Mouse (Mus musculus) liver, adult 2 months (tissue): Measurements from ENCODE around the gene Rbmxl1. TPM values are rescaled to one million over a fixed set of nuclear protein-coding genes. Genes with fewer than 3 reads are reported as not detected.
A peak's percentile ranks its signal among the peaks of the same experiment; 100 is the strongest.
"Not testable (repeated sequence)": the region's sequence is repeated elsewhere in the genome, so short reads cannot be mapped to it uniquely, and the experiment has no call there.

Source experiments
- DNase-seq: peaks from one replicate; pipeline ENCODE4 v3.0.0-alpha.2; 2011; ENCODE audit warnings: low read depth, low spot score; ENCODE audit errors: extremely low read depth
- H3K27ac ChIP-seq: fragments of 200-500 bp; replicated peaks from 2 replicates; pipeline ENCODE4 v1.5.1; 2012; ENCODE audit warnings: low read depth, mild to moderate bottlenecking, control low read depth, inconsistent platforms, low read length; ENCODE audit not compliant: insufficient read depth
- H3K27me3 ChIP-seq: fragments of 200-500 bp; 2 replicates; pipeline ENCODE4 v1.6.1; 2012; ENCODE audit warnings: mild to moderate bottlenecking, moderate library complexity, low read length, inconsistent platforms; ENCODE audit not compliant: control insufficient read depth, insufficient read depth
- H3K36me3 ChIP-seq: fragments of 200-500 bp; 2 replicates; pipeline ENCODE4 v1.6.1; 2012; ENCODE audit warnings: low read length, inconsistent platforms; ENCODE audit not compliant: control insufficient read depth, insufficient read depth
- H3K4me1 ChIP-seq: fragments of 200-500 bp; 2 replicates; pipeline ENCODE4 v1.6.1; 2011; ENCODE audit warnings: low read length; ENCODE audit not compliant: control insufficient read depth, insufficient read depth
- H3K4me3 ChIP-seq: fragments of 200-500 bp; 2 replicates; pipeline ENCODE4 v1.5.1; 2011; ENCODE audit warnings: low read depth, mild to moderate bottlenecking, control low read depth, low read length, moderate library complexity; ENCODE audit not compliant: insufficient read depth
- H3K79me2 ChIP-seq: fragments of 200-500 bp; 2 replicates; pipeline ENCODE4 v1.6.1; 2012; ENCODE audit warnings: inconsistent platforms, mild to moderate bottlenecking, low read length, moderate library complexity; ENCODE audit not compliant: control insufficient read depth, insufficient read depth
- H3K9ac ChIP-seq: fragments of 200-500 bp; 2 replicates; pipeline ENCODE4 v1.6.1; 2012; ENCODE audit warnings: low read depth, mild to moderate bottlenecking, control low read depth, inconsistent platforms, low read length
- CTCF ChIP-seq: fragments of 200-500 bp; IDR thresholded peaks from 2 replicates; pipeline ENCODE4 v1.5.1; 2011; ENCODE audit warnings: low read depth, low read length, control low read depth
- POLR2A ChIP-seq: fragments of 200-500 bp; IDR thresholded peaks from 2 replicates; pipeline ENCODE4 v1.6.1; 2011; ENCODE audit warnings: low read length, control low read depth; ENCODE audit not compliant: insufficient read depth; ENCODE audit errors: extremely low read depth
- WGBS: fragments of 180-500 bp; shearing (Covaris S2); methylation state at CpG from one replicate; pipeline ENCODE4 v1.1.7; 2018; 5-methylcytosine and 5-hydroxymethylcytosine counted together
- polyA plus RNA-seq: library from polyadenylated mRNA; depleted of rRNA; stranded (reverse); fragments of >200 nt; gene quantifications from 2 replicates; pipeline ENCODE4 v1.2.3, GENCODE M21; 2012; rRNA removed
- total RNA-seq: library from RNA; depleted of rRNA; stranded (reverse); fragments of >200 nt; gene quantifications from 2 replicates; pipeline ENCODE4 v1.2.3, GENCODE M21; 2014; rRNA removed

The Rbmxl1 gene
- total RNA-seq (13.5 and 15.0 TPM in 2 replicates), polyA plus RNA-seq (9.9 and 10.7 TPM in 2 replicates)

DNA sequence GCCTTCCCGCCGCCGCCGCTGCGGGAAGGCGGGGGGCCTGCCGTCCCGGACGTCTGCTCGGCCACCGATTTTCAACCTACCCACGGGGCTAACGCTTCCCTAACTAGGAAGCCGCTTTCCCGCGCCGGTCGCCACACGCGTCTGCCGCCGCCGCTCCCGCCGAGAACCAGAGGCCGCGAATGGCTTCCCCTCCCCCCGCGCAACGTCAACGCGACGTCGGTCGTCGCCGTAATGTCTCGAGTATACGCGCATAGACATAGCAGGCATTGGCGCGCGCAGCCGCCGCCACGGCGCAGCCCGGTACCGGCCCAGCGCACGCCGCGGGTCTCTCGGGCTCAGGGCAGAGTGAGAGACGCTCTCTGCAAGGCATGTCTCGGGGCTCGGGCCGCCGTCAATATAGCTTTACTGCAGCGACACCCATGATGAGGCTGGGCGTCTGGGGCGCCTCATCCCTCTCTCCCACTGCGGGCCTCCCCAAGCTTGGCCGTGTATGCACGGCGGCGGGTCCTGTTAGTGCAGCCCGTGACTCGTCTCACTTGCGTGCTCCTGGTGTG is at the start of gene Rbmxl1:
Gene Rbmxl1, minus strand, starts transcription at position 180 of the 554 bp plus-strand sequence.
- Histone ChIP-seq H3K4me3 (peak within 1 kb of the TSS; percentile 93), H3K36me3 (peaks cover 8% of the 10 kb centered on the region; the same call in 1 of the 2 replicates), H3K4me1 (peaks cover 8% of the 10 kb centered on the region), H3K27me3 (no peaks in the 10 kb centered on the region), H3K27ac (peak within 1 kb of the TSS; percentile 81), H3K9ac (peak within 1 kb of the TSS; percentile 85), H3K79me2 (peaks cover 3% of the 10 kb centered on the region; the same call in 1 of the 2 replicates)
- peak; percentile 59 for DNase-seq
- no peak for TF ChIP-seq CTCF
- 0 out of 2 replicates have a peak, but pooled peaks have one; percentile 39 for TF ChIP-seq POLR2A
- WGBS = under 1% methylated on average over 70 of the region's 70 CpGs

DNA sequence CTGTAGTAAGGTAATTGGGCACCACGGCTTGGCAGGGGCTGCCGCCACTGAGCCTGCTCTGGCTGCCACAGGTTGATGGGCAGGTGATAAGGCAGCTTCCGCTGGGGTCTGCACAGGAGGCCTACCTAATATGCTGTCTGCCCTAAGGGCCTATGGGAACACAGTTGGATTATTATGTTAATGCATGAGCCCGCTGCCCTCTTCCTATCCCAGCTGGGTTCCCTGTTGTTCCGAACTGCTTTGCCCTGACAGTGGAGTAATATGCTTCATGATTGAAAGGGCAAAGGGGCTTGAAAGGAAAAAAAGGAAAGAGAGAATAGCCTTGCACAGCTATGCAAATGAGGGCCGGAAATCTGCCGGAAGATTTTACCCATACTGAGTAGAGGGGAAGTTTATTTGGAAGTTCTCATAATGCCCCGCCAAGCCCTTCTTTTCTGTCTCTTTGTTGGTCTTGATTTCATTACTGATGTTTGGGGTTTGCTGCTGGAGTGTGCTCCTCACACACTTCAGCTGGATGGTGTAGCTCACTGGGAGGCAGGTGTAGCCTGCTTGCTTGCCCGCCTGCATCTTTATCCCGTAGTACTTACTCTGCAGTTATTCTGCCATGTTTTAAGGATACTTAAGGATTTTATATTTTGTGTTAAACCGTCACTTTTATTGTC is 48.2 kb upstream of the Rbmxl1 start:
- WGBS = 93% methylated on average over 11 of the region's 11 CpGs
- Histone ChIP-seq H3K4me1 (no peaks in the 10 kb centered on the region), H3K27ac (no peak overlapping the region), H3K27me3 (no peaks in the 10 kb centered on the region), H3K9ac (no peak overlapping the region), H3K4me3 (no peak overlapping the region), H3K79me2 (no peaks in the 10 kb centered on the region; the same call in 1 of the 2 replicates), H3K36me3 (peaks cover 2% of the 10 kb centered on the region; the same call in 1 of the 2 replicates)
- no peak for DNase-seq
- TF ChIP-seq CTCF (no peak), POLR2A (no peak)

DNA sequence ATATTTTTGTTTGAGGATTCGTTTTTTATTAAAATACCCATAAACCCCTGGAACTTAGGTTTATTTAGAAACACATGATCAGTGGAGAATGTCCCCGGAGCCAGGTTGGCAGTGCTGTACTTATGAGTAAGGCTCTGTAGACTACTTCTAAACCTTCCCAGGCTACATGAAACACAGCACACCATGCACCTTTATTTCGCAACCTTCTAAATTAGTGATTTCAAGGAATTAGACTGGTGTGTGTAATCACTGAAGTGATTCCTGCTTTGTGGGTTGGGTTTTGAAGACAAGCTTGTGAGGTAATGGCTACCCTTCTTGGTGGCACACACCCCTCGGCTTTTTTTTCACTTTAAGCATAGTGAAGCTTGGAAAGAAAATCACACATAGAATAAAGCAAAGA is 47.1 kb upstream of the Rbmxl1 start:
- no peak overlapping the region for H3K4me3 ChIP-seq
- WGBS = 93% methylated on average over 4 of the region's 4 CpGs
- no peak for DNase-seq
- H3K9ac ChIP-seq = no peak overlapping the region
- H3K79me2 ChIP-seq = no peaks in the 10 kb centered on the region; the same call in 1 of the 2 replicates
- no peaks in the 10 kb centered on the region for H3K4me1 ChIP-seq
- no peaks in the 10 kb centered on the region for H3K27me3 ChIP-seq
- H3K36me3 ChIP-seq = no peaks in the 10 kb centered on the region; the same call in 1 of the 2 replicates
- no peak for TF ChIP-seq POLR2A
- TF ChIP-seq CTCF = no peak
- H3K27ac ChIP-seq = no peak overlapping the region

DNA sequence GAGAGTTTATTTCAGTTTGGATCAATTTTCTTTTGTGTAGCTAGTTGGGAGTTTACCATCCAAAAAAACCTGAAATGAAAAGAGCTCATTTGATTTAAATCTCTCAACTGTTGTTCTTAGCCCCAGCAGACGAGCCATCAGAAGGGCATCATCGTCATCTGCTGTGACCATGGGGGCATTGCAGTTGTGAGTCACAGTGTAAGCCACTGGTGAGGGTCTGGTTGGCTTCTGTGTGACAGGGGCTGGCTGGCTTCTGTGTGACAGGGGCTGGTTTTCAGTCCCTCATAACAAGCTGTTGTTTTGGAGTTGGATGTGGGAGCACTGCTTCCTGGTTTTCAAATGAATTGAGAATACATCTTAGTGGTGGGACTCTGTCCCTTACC is 42.0 kb upstream of the Rbmxl1 start:
- TF ChIP-seq CTCF (no peak), POLR2A (no peak)
- H3K79me2 ChIP-seq = no peaks in the 10 kb centered on the region; the same call in 1 of the 2 replicates
- no peak overlapping the region for H3K4me3 ChIP-seq
- H3K27ac ChIP-seq = no peak overlapping the region
- no peak for DNase-seq
- WGBS = 95% methylated on average over 2 of the region's 2 CpGs
- H3K9ac ChIP-seq = no peak overlapping the region
- no peaks in the 10 kb centered on the region; the same call in 1 of the 2 replicates for H3K36me3 ChIP-seq
- no peaks in the 10 kb centered on the region for H3K27me3 ChIP-seq
- H3K4me1 ChIP-seq = no peaks in the 10 kb centered on the region

DNA sequence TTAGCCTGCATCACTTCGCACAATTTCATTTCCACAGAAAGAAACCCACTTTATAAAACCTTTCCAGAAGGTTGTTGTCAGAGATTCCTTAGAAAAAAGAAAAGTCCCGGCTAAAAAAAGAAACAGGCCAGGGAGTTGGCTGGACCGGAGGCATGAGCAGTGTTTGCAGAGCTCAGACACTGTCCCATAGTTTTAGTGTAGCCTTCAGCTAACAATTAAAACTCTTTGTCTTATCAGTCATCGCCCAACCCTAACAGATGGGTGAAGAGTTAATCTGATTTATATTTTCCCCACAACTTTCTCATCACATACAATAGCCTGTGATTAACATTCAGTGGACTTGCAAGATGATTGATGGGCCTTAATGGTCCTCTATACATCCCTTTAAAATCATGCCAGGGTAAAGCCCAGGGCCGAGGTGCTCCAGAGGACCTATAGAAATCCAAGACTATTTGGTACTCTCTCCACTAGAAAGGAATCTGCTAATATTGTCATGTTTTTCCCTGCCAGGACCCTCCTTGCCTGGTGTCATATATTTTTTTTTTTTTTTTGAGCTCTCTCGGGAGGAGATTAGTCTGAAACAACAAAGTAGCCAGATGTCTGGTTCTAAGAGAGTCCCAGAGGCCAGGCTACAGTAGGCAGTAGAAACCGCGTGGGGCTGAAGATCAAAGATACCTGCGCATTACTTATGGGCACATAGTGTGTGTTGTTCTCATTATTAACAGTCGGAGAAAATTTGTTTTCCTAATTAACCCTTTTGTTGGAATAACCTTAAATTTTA is 41.5 kb upstream of the Rbmxl1 start:
- H3K36me3 ChIP-seq = no peaks in the 10 kb centered on the region; the same call in 1 of the 2 replicates
- no peak overlapping the region for H3K4me3 ChIP-seq
- DNase-seq = no peak
- WGBS = 89% methylated on average over 10 of the region's 10 CpGs
- TF ChIP-seq CTCF = no peak
- TF ChIP-seq POLR2A = no peak
- H3K79me2 ChIP-seq = no peaks in the 10 kb centered on the region; the same call in 1 of the 2 replicates
- no peaks in the 10 kb centered on the region for H3K4me1 ChIP-seq
- no peak overlapping the region for H3K9ac ChIP-seq
- H3K27me3 ChIP-seq = no peaks in the 10 kb centered on the region
- H3K27ac ChIP-seq = no peak overlapping the region

DNA sequence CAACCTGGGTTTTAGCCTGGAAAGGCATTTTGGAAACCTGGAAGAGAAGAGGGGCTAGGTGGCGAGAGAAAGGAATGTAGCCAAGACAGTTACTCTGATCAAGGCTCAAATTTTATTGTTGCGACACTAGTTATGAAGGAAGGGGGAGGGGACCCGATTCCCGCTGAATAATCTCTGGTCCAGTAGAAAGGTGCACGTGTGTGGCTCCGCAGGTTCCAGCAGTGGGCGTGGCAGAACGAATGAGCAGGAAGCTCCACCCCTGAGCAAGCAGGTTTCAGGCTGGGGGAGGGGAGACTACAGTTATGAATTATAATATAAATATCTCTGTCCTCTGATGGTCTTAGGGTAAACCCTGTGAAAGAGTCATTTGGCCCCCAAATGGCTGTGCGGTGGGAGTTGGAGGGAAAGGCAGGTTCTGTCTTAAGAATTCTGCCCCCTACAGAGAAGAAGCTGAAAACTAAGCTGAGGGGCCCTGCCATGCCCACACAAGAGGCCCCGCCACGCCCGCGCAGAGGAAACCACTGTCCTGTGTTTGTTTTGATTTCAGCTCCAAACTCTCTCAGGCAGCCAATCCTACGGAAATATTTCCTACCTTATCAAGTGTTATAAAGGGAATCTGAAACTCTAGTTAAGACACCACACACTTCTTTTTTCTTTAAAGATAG is 36.6 kb upstream of the Rbmxl1 start:
- H3K36me3 ChIP-seq, H3K4me1 ChIP-seq, H3K9ac ChIP-seq, H3K27ac ChIP-seq, DNase-seq, H3K27me3 ChIP-seq, H3K79me2 ChIP-seq, H3K4me3 ChIP-seq: not testable (repeated sequence)
- 76% methylated on average over 9 of the region's 14 CpGs for WGBS
